Mouse (Mus musculus) liver, embryonic 14.5 days (tissue): Measurements from ENCODE around the gene Dpf2.

ENCODE experiments used
- CTCF ChIP-seq: IDR thresholded peaks from 2 replicates; pipeline ENCODE4 v1.5.1; 2016; ENCODE audit warnings: antibody characterized with exemption, low read depth, control low read depth
- EP300 ChIP-seq: IDR thresholded peaks from 2 replicates; pipeline ENCODE4 v1.6.1; 2016; ENCODE audit warnings: antibody characterized with exemption, low read depth

- no peak for TF ChIP-seq CTCF
- TF ChIP-seq EP300 = no peak
Measured at GRCm38 (mm10) chr19:5935691-5936090, 22.9 kb upstream of the Dpf2 start.
